In genomic region chr5:119676245-119676644, GRCm38 (mm10) we compare ENCODE assay signal across 13 mouse cellular contexts. TPM values are rescaled to one million over a fixed set of nuclear protein-coding genes. Genes with fewer than 3 reads are reported as not detected.
A peak's percentile ranks its signal among the peaks of the same experiment; 100 is the strongest.
DNase-seq lines count a peak whose midpoint lies in the region; ATAC-seq and TF ChIP-seq lines count a peak whose summit lies in the region.
"Had no signal": no experiment of that assay in that cellular context is flagged by ENCODE, and none has a peak within 500 bp of the region (broad histone marks: within the 10 kb centered on the region; RNA-seq: fewer than 3 reads in every experiment).

No protein-coding gene starts in this region.

- H3K27ac ChIP-seq in liver, embryonic 11.5 days (ENCODE audit: low read depth, low read length), result no peak overlapping the region
- no peak overlapping the region for H3K27ac ChIP-seq in intestine, embryonic 15.5 days
- H3K27ac ChIP-seq in small intestine, adult 2 months (ENCODE audit: insufficient read depth, low read depth, low read length), result peak overlapping the region; percentile 88; the same call in 1 of the 2 replicates
- H3K27ac ChIP-seq: heart, adult 2 months had no signal

- H3K36me3 ChIP-seq in liver, embryonic 11.5 days (ENCODE audit: control insufficient read depth, insufficient read depth, low read length), result no peaks in the 10 kb centered on the region
- H3K36me3 ChIP-seq in intestine, embryonic 15.5 days, result peaks cover 5% of the 10 kb centered on the region; the same call in 1 of the 2 replicates
- H3K36me3 ChIP-seq in small intestine, adult 2 months (ENCODE audit: control insufficient read depth, insufficient read depth, low read length), result peaks cover 76% of the 10 kb centered on the region

- no peak overlapping the region for H3K4me3 ChIP-seq in liver, embryonic 11.5 days (ENCODE audit: low read depth, low read length)
- no peak overlapping the region for H3K4me3 ChIP-seq in intestine, embryonic 15.5 days (replicated peaks)
- H3K4me3 ChIP-seq in small intestine, adult 2 months (ENCODE audit: low read depth, low read length), result peak overlapping the region; percentile 57

- peak overlapping the region; percentile 71 for H3K4me2 ChIP-seq in liver, embryonic 11.5 days
- H3K4me2 ChIP-seq in intestine, embryonic 15.5 days (replicated peaks), result peak overlapping the region; percentile 33

- H3K9me3 ChIP-seq in liver, embryonic 11.5 days (ENCODE audit: control insufficient read depth, low read length), result no peaks in the 10 kb centered on the region
- H3K9me3 ChIP-seq in intestine, embryonic 15.5 days, result no peaks in the 10 kb centered on the region

- TF ChIP-seq CTCF in small intestine, adult 2 months (IDR thresholded peaks at IDR 0.05; ENCODE audit: extremely low read depth, insufficient read length, insufficient replicate concordance, low read depth, low read length), result 0 out of 2 replicates have a peak, but pooled peaks have one; percentile 7

- TF ChIP-seq POLR2A in small intestine, adult 2 months (IDR thresholded peaks at IDR 0.05; ENCODE audit: low read depth, low read length), result peak; percentile 39; the same call in 1 of the 2 replicates

- WGBS in liver, embryonic 11.5 days, result 61% methylated on average over 2 of the region's 2 CpGs
- 37% methylated on average over 2 of the region's 2 CpGs for WGBS in intestine, embryonic 15.5 days
- WGBS in small intestine, adult 2 months, result 21% methylated on average over 2 of the region's 2 CpGs

- H3K27me3 ChIP-seq in liver, embryonic 11.5 days (replicated peaks; ENCODE audit: control insufficient read depth, insufficient read depth, low read length), result peaks cover 80% of the 10 kb centered on the region
- H3K27me3 ChIP-seq in intestine, embryonic 15.5 days (replicated peaks), result 0 out of 2 replicates have a peak, but pooled peaks cover 5% of the 10 kb centered on the region
- H3K27me3 ChIP-seq in small intestine, adult 2 months (ENCODE audit: control insufficient read depth, insufficient read depth, low read length), result no peaks in the 10 kb centered on the region

- ATAC-seq in liver, embryonic 11.5 days (replicated peaks; ENCODE audit: low FRiP score), result no peak
- no peak for ATAC-seq in intestine, embryonic 15.5 days
- no peak for ATAC-seq in inflammation-experienced regulatory T-cells, adult 6 months
- ATAC-seq: activated CD4-positive, CD25-positive, alpha-beta regulatory T cell, adult 4 months; hindbrain, embryonic 16.5 days had no signal

- peak; percentile 22 for DNase-seq in embryo, embryonic 10.5 days (ENCODE audit: low spot score)
- no peak for DNase-seq in embryo, embryonic 11 days
- no peak for DNase-seq in liver, embryonic 11.5 days (ENCODE audit: low spot score)
- no peak for DNase-seq in liver
- DNase-seq in cerebellum, adult 9-11 months, result no peak
- DNase-seq: B cell, adult 2 months; heart, adult 2 months; lung, postnatal 4 days had no signal

- H3K4me1 ChIP-seq in liver, embryonic 11.5 days (replicated peaks; ENCODE audit: control insufficient read depth, insufficient read depth, low read length), result peaks cover 3% of the 10 kb centered on the region
- H3K4me1 ChIP-seq in intestine, embryonic 15.5 days (replicated peaks), result peaks cover 10% of the 10 kb centered on the region
- H3K4me1 ChIP-seq in small intestine, adult 2 months (ENCODE audit: control insufficient read depth, insufficient read depth, insufficient read length, low read length), result peaks cover 7% of the 10 kb centered on the region

- no peak overlapping the region for H3K9ac ChIP-seq in liver, embryonic 11.5 days (ENCODE audit: low read depth, low read length)
- no peak overlapping the region for H3K9ac ChIP-seq in intestine, embryonic 15.5 days

RNA-seq across cellular contexts. Expression of gene Tbx3, which starts 5.8 kb away (rescaled TPM):
- 23.3 and 25.9 TPM in 2 replicates for polyA plus RNA-seq in liver, embryonic 11.5 days (2014; fragmentation: Nextera tagmentation; extraction: Ambion mirVana)
- polyA plus RNA-seq in intestine, embryonic 15.5 days (2015; fragmentation: Nextera tagmentation; extraction: Ambion mirVana), result 38.6 and 44.9 TPM in 2 replicates
- polyA plus RNA-seq in small intestine, adult 2 months (2012; rRNA removed), result 251 and 672 TPM in 2 replicates
- polyA plus RNA-seq in inflammation-experienced regulatory T-cells, adult 6 months (2017; shearing (Covaris generic)), result under 1 TPM in 1 of 3 experiments, not detected in 2; 0.56 TPM
- polyA plus RNA-seq: activated CD4-positive, CD25-positive, alpha-beta regulatory T cell, adult 4 months had no signal

Comparison
In these comparisons a context has a peak if more than half of its experiments do, and no peak if none do; other contexts are left out.
1. RNA of gene Tbx3, which starts 5.8 kb away (polyA plus RNA-seq): 251 to 672 TPM in small intestine, adult 2 months, 38.6 to 44.9 TPM in intestine, embryonic 15.5 days and 23.3 to 25.9 TPM in liver, embryonic 11.5 days; 0.56 TPM in inflammation-experienced regulatory T-cells, adult 6 months; every median in the first group is over 10 times any median in the second.